Mouse (Mus musculus) testis, adult 2 months (tissue): ENCODE data around the gene Tenm4.

Experiments used
- CTCF ChIP-seq: fragments of 200-500 bp; IDR thresholded peaks from 2 replicates; pipeline ENCODE4 v1.5.1; 2012; ENCODE audit warnings: low read depth, mild to moderate bottlenecking, inconsistent platforms, low read length, moderate library complexity; ENCODE audit not compliant: control insufficient read depth, insufficient read depth, insufficient replicate concordance
- POLR2A ChIP-seq: fragments of 200-500 bp; IDR thresholded peaks from 2 replicates; pipeline ENCODE4 v1.6.1; 2012; ENCODE audit warnings: low read depth, mild to moderate bottlenecking, inconsistent platforms, low read length, moderate library complexity; ENCODE audit not compliant: control insufficient read depth

DNA sequence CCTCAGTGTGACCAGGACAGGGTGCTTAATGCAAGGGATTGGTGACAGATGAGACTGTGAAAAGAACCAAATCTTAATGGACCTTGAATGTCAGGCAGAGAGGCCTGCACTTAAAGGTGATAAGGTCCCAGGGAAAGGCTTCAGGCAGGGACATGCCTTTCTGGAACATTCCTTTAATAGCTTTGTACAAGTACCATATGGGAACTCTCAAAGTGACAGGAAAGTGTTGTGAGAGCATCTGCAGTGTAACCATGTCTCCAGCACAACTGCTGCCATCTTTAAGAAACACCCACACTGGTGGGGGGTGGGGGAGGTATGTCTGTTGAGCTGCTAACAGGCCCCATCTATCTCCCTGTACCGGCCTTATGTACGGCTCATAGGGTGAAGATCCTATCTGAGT lies 506.0 kb downstream of the Tenm4 start:
- TF ChIP-seq POLR2A (no peak), CTCF (no peak)
